Mouse (Mus musculus) heart, embryonic 15.5 days (tissue): Measurements from ENCODE around the gene Glp2r. TPM values are rescaled to one million over a fixed set of nuclear protein-coding genes. Genes with fewer than 3 reads are reported as not detected.

ENCODE experiments used
- ATAC-seq: fragments of 200-750 bp; cut with Nextera tagmentation; replicated peaks from 2 replicates; pipeline ENCODE4 v1.8.0; 2017; ENCODE audit warnings: low read depth, moderate TSS enrichment; ENCODE audit not compliant: insufficient number of reproducible peaks, insufficient read depth, low FRiP score
- H3K27ac ChIP-seq: fragments of 300-500 bp; sonication (generic); 2 replicates; pipeline ENCODE4 v1.5.1; 2015; ENCODE audit warnings: mild to moderate bottlenecking, inconsistent platforms
- H3K27me3 ChIP-seq: fragments of 300-500 bp; sonication (generic); 2 replicates; pipeline ENCODE4 v1.6.1; 2015; ENCODE audit warnings: inconsistent platforms
- H3K36me3 ChIP-seq: fragments of 300-500 bp; sonication (generic); 2 replicates; pipeline ENCODE4 v1.6.1; 2015; ENCODE audit warnings: mild to moderate bottlenecking, inconsistent platforms
- H3K4me1 ChIP-seq: fragments of 300-500 bp; sonication (generic); replicated peaks from 2 replicates; pipeline ENCODE4 v1.6.1; 2015; ENCODE audit warnings: inconsistent platforms
- H3K4me2 ChIP-seq: fragments of 300-500 bp; sonication (generic); 2 replicates; pipeline ENCODE4 v1.6.1; 2015; ENCODE audit warnings: inconsistent platforms, mild to moderate bottlenecking, moderate library complexity
- H3K4me3 ChIP-seq: fragments of 300-500 bp; sonication (generic); 2 replicates; pipeline ENCODE4 v1.5.1; 2015; ENCODE audit warnings: mild to moderate bottlenecking, inconsistent platforms
- H3K9ac ChIP-seq: fragments of 300-500 bp; sonication (generic); 2 replicates; pipeline ENCODE4 v1.6.1; 2015; ENCODE audit warnings: mild to moderate bottlenecking, inconsistent platforms
- H3K9me3 ChIP-seq: fragments of 300-500 bp; sonication (generic); replicated peaks from 2 replicates; pipeline ENCODE4 v1.6.1; 2016; ENCODE audit warnings: inconsistent platforms
- WGBS: fragments of 180-500 bp; shearing (Covaris S2); methylation state at CpG from one replicate; pipeline ENCODE4 v1.1.7; 2015; ENCODE audit warnings: mixed read lengths; 5-methylcytosine and 5-hydroxymethylcytosine counted together
- polyA plus RNA-seq: library from polyadenylated mRNA; unstranded; fragments of >200 nt; fragmentation: Nextera tagmentation; extraction: Ambion mirVana; gene quantifications from 2 replicates; pipeline ENCODE4 v1.2.1, GENCODE M21; 2015

Glp2r gene
- polyA plus RNA-seq, 1 experiment from 2014 or later = not detected

DNA sequence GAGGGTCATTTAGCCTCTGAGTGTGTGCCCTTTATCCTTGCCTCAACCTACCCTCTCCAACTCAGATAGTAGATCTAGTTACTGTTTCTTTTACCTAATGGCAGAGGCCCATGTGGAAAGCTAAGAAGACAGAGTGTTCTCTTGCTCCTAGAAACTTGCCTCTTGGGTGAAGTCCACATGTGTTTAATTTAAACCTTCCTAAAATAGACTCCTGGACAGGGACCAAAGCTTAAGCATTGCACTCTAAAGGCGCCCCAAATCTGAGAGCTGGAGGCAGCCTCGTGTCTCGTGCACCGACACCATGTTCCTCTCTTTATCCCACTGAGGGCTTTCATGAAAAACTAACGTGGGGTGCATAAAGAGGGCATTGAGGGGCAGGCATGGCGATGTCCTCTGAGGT lies 43.9 kb downstream of the Glp2r start:
- no peaks in the 10 kb centered on the region for H3K9me3 ChIP-seq
- H3K27me3 ChIP-seq = no peaks in the 10 kb centered on the region
- no peak overlapping the region for H3K4me3 ChIP-seq
- ATAC-seq = no peak
- 42% methylated on average over 6 of the region's 6 CpGs for WGBS
- no peaks in the 10 kb centered on the region for H3K36me3 ChIP-seq
- no peak overlapping the region for H3K9ac ChIP-seq
- peaks cover 9% of the 10 kb centered on the region for H3K4me1 ChIP-seq
- peak overlapping the region; percentile 60 for H3K27ac ChIP-seq
- H3K4me2 ChIP-seq = no peak overlapping the region

DNA sequence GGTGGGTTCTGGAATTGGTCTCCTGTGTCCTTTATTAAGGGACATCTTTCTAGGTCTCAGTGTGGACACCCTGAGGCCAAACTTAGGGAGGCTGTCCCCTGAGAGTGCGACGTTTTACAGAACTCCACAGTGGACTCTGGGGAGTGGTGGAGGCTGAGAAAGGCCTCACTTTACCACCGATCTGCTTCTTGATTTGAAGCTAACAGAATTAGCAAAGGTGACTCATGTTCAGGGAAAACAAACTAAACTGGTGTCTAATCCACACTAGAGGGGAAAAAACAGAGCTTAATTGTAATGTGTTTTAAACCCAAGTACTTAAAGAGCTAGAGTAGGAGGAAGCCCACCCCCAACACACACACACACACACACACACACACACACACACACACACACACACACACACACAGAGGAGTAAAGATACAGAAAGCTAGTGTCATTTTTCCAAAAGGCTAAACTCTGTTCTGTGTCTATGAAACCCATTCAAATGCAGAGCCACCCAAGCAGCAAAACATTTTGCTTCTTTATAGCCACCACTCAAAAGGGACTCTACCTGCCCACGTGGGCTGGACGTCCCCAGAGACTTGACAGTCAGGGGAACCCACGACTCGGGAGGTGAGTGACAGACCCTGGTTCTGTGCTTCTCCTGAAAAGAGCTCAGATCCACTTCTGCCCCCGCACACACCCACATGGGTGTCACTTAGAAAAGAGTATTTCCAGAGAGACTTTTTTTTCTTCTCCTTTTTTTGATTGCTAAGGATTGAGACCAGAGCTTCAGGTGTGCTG lies 47.5 kb downstream of the Glp2r start:
- 62% methylated on average over 8 of the region's 8 CpGs for WGBS
- Histone ChIP-seq H3K4me1 (peaks cover 17% of the 10 kb centered on the region), H3K4me2 (no peak overlapping the region)

DNA sequence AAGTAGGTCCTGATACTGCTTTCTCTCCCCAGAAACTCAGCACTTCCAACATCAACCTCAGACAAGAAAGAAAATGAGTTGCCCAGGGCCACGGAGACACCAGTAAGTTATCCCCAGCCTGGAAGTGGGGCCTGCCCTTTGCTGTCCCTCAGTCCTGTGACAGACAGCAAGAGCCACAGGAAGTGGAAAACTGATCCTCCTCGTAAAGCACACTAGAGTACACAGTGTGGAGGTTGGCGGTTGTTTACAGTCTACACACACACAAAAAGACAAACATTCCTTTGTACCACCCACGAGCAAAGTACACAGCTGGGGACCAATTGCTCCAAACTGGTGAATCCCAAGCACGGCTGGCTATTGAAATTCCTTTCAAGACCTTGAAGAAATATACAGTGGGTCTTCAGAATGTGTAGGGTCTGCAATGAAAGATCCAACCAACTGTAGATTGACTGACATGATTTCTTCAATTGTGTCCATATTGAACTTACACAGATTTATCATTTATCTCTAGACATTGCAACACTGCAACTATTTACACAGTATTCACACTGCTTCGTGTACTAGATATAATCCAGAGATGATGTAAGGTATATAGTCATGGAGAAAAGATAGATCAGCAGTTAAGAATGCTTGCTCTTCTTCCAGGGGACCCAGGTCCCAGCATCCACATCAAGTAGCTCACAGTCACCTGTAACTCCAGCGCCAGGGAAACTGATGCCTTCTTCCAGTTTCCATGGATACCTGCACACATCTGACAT lies 48.4 kb downstream of the Glp2r start:
- no peaks in the 10 kb centered on the region for H3K27me3 ChIP-seq
- H3K4me1 ChIP-seq = peaks cover 16% of the 10 kb centered on the region
- no peak for ATAC-seq
- no peak overlapping the region for H3K9ac ChIP-seq
- H3K9me3 ChIP-seq = no peaks in the 10 kb centered on the region
- WGBS = 66% methylated on average over 7 of the region's 7 CpGs
- no peak overlapping the region for H3K27ac ChIP-seq
- H3K36me3 ChIP-seq = no peaks in the 10 kb centered on the region
- no peak overlapping the region for H3K4me3 ChIP-seq
- H3K4me2 ChIP-seq = no peak overlapping the region

More for the DNA sequence above, 47.5 kb downstream of the Glp2r start:
- ATAC-seq = no peak
- Histone ChIP-seq H3K4me3 (no peak overlapping the region), H3K27ac (no peak overlapping the region), H3K9me3 (no peaks in the 10 kb centered on the region), H3K36me3 (no peaks in the 10 kb centered on the region), H3K9ac (no peak overlapping the region), H3K27me3 (no peaks in the 10 kb centered on the region)

DNA sequence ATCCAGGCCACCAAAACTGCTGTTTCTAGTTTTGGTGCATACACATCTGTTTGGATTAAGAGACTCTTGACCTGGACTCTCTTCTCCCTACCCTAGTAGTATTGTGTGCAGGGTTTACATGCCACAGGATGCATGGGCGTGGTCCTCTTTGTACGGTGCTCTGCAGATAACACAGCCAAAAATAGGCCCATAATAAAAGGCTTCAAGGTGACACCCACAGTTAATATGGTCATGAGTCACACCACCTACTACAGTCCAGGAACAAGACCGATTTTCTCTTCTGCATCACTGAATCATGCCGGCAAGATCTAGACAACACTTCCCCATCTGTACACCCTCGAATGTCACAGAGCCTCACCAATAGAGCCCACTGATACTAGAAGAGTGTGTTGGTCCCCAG lies 49.5 kb downstream of the Glp2r start:
- no peaks in the 10 kb centered on the region for H3K9me3 ChIP-seq
- H3K27me3 ChIP-seq = no peaks in the 10 kb centered on the region
- ATAC-seq = peak; percentile 62; the same call in 1 of the 2 replicates
- H3K36me3 ChIP-seq = no peaks in the 10 kb centered on the region
- peaks cover 8% of the 10 kb centered on the region for H3K4me1 ChIP-seq
- no peak overlapping the region for H3K4me3 ChIP-seq
- H3K4me2 ChIP-seq = no peak overlapping the region
- H3K27ac ChIP-seq = peak overlapping the region; percentile 7; the same call in 1 of the 2 replicates
- 59% methylated on average over 5 of the region's 5 CpGs for WGBS
- H3K9ac ChIP-seq = no peak overlapping the region

DNA sequence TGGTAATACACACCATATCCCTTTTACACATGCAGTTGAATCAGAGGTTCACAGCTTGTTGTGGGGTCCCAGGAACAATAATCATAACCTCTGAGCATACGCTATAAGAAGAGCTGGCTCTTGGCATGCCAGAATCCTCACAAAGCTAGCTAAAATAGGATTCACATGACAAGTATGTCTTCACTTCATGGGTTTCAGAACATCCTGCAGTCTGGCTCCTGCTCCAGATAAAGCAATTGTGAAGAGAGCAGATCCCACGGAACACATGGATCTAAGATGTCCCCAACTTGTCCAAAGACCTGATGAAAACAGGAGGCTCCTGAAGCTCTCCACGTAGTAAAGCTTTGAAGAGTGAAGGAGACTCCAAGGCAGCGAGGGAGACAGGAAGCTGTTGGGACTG lies 55.6 kb downstream of the Glp2r start:
- ATAC-seq = no peak
- no peak overlapping the region for H3K4me3 ChIP-seq
- no peak overlapping the region for H3K9ac ChIP-seq
- H3K27me3 ChIP-seq = no peaks in the 10 kb centered on the region
- no peaks in the 10 kb centered on the region for H3K9me3 ChIP-seq
- H3K4me1 ChIP-seq = no peaks in the 10 kb centered on the region
- no peak overlapping the region for H3K27ac ChIP-seq
- no peaks in the 10 kb centered on the region for H3K36me3 ChIP-seq
- H3K4me2 ChIP-seq = no peak overlapping the region
- WGBS = 77% methylated on average over 4 of the region's 4 CpGs

DNA sequence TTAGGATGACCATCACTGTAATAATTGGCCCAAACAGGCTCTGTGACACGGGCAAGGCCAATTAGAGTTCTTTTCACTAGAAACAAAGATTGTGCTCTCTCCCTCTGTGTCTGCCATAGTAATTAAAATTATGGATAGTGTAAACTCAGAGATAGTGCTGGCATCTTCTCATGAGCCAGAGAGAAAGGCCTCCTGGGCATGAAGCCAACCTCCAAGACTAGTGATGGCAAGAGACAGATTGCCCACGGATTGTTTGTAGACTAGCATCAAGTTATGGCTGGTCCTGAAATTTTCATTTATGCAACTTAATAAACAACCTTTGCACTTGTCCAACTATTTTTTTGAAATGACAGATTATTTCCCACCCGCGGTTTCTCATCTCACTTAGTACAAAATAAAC lies 58.0 kb downstream of the Glp2r start:
- H3K4me2 ChIP-seq = no peak overlapping the region
- no peaks in the 10 kb centered on the region for H3K4me1 ChIP-seq
- H3K9ac ChIP-seq = no peak overlapping the region
- H3K36me3 ChIP-seq = no peaks in the 10 kb centered on the region
- H3K27me3 ChIP-seq = no peaks in the 10 kb centered on the region
- no peak for ATAC-seq
- no peak overlapping the region for H3K27ac ChIP-seq
- H3K9me3 ChIP-seq = no peaks in the 10 kb centered on the region
- 77% methylated on average over 4 of the region's 4 CpGs for WGBS
- H3K4me3 ChIP-seq = no peak overlapping the region

DNA sequence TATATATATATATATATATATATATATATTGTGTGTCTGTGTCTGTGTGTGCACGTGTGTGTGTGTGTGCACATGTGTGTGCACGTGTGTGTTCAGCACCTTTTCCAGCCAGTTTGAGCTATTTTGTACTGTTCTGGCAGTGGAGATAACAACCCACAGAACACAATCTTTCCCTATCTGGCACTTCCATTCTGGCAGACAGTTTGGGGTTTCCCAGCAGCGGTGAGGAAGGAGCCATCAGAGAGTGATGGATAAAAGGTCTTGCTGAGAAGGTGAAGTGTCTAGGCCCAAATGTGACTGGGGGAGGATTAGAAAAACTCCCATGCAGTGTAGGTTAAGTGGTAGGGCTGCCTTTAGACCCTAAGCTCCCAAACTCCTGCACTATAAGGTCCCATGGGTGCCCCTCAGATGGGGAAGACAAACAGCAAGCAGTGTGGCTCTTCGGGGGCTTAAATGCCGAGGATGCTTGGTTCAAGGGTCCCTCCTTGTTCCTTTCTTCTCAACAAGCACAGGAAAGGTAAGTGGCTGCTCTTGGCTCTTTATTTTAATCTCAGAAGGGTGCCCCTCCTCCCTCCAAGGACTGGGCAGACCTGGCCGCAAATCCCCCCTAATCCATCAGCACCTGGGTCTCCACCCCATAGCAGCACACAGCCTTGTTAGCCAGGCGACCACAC lies 76.1 kb downstream of the Glp2r start, which contains the start of gene Rcvrn:
Gene Rcvrn, plus strand, starts transcription at position 624 of the 674 bp plus-strand sequence.
- WGBS = 60% methylated on average over 7 of the region's 7 CpGs
- no peak within 1 kb of the TSS for H3K9ac ChIP-seq
- no peaks in the 10 kb centered on the region for H3K9me3 ChIP-seq
- no peaks in the 10 kb centered on the region for H3K4me1 ChIP-seq
- no peak for ATAC-seq
- H3K36me3 ChIP-seq = no peaks in the 10 kb centered on the region
- no peaks in the 10 kb centered on the region for H3K27me3 ChIP-seq
- H3K27ac ChIP-seq = no peak within 1 kb of the TSS
- no peak within 1 kb of the TSS for H3K4me2 ChIP-seq
- H3K4me3 ChIP-seq = no peak within 1 kb of the TSS

DNA sequence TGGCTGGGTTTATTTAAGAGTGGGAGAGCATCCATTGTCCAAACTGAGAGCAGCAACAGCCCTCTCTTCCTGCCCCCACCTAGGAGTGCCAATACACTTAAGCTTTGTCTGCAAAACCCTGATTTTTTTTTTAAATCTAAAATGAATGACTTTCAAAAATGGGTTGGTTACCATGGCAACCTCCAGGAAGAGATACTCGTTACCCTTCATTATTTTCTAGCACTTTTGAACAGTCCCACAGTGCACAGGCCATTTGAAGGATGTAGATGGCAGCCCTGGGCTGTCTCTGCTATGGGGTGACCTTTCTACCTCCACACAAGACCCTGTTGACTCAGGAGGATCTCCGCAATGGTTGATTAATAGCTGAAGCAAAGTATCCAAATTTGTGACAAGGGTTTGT lies 84.8 kb downstream of the Glp2r start:
- WGBS = 75% methylated on average over 2 of the region's 2 CpGs
- Histone ChIP-seq H3K27ac (no peak overlapping the region), H3K27me3 (no peaks in the 10 kb centered on the region), H3K4me3 (no peak overlapping the region), H3K4me2 (no peak overlapping the region), H3K4me1 (no peaks in the 10 kb centered on the region), H3K9ac (no peak overlapping the region), H3K36me3 (no peaks in the 10 kb centered on the region), H3K9me3 (no peaks in the 10 kb centered on the region)
- ATAC-seq = no peak

DNA sequence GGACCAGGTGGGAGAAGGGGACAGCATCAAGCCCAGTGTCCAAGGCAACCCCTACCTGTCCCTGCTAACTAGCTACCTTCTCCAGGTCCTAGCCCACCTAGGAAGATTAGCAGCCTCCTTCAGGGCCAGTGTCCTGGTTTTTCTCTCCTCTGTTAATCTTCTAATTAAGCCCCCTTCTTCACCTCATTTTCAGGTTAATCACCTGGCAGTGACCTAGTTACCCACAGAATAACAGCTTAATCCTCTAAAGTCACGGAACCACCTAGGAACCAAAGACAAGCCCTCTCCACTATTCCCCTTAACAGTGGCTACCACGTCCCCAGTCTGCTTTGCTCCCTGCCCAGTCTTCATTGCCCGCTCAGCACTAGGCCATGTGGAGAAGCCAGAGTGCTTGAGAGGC lies 89.1 kb downstream of the Glp2r start:
- H3K4me2 ChIP-seq = no peak overlapping the region
- H3K9ac ChIP-seq = no peak overlapping the region
- H3K9me3 ChIP-seq = no peaks in the 10 kb centered on the region
- H3K36me3 ChIP-seq = no peaks in the 10 kb centered on the region
- no peak for ATAC-seq
- no peaks in the 10 kb centered on the region for H3K4me1 ChIP-seq
- H3K27me3 ChIP-seq = no peaks in the 10 kb centered on the region
- 77% methylated on average over 3 of the region's 3 CpGs for WGBS
- H3K4me3 ChIP-seq = no peak overlapping the region
- no peak overlapping the region for H3K27ac ChIP-seq

DNA sequence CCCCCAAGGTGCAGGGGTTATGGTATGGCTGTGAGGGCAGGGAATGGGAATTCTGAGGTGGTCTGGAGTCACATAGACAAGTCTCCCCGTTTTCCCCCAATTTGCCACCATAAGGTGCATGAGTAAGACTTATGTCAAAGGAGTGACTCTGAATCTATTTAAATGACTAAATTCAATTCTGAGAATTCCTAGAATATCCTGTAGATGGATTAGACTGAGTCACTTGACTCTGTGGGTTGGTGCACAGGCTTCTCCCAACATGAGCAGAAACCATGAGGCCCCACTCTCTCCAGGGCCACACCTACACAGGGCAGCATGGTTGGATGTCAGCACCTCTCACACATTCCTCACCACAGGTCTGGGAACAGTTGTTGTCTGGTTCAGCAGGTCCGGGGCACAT lies 91.0 kb downstream of the Glp2r start:
- Histone ChIP-seq H3K4me1 (no peaks in the 10 kb centered on the region), H3K36me3 (no peaks in the 10 kb centered on the region), H3K4me3 (no peak overlapping the region), H3K27ac (no peak overlapping the region), H3K9ac (no peak overlapping the region), H3K9me3 (no peaks in the 10 kb centered on the region), H3K27me3 (no peaks in the 10 kb centered on the region), H3K4me2 (no peak overlapping the region)
- WGBS = 77% methylated on average over 2 of the region's 2 CpGs
- no peak for ATAC-seq

DNA sequence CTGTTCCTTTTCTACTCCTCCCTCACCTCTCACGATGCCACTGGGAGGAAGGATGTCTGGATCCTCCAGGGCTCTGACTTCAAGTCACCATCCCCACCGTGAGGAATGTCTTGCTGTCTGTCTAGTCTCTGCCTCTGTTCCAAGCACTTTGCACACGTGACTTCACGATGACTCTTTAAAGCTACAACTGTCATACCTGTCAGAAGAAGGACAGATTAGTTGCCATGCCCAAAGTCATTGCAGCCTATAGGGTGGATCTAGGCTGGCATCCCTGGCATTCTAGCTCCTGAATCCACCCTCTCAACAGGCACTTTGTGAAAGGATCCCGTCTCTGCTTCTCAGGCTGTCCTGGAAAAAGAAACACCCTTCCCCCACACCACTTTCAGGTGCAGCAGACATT lies 91.7 kb downstream of the Glp2r start:
- Histone ChIP-seq H3K9ac (no peak overlapping the region), H3K4me1 (no peaks in the 10 kb centered on the region), H3K36me3 (no peaks in the 10 kb centered on the region), H3K9me3 (no peaks in the 10 kb centered on the region), H3K4me2 (no peak overlapping the region), H3K4me3 (no peak overlapping the region), H3K27ac (no peak overlapping the region), H3K27me3 (no peaks in the 10 kb centered on the region)
- ATAC-seq = no peak
- 55% methylated on average over 5 of the region's 5 CpGs for WGBS
